12 mouse cellular contexts compared by ENCODE assay signal in the genomic region with DNA sequence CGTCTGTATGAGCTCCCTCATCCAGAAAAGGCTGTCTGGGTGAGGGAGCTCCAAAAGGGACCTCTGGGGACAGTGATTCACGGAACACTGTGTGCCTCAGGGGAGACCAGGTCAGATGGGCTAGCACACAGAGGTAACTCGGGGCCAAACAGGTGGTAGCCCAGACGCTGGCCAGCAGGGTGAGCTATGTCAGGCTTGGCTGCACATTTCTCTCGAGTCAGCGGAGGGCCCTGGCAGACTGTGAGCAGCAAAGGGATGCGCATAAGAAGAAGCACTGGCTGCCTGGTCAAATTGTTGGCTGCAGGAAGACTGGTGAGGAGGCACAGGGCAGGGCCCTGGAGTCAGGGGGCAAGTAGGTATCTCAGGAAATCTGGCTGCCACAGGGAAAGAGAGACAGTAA. TPM values are rescaled to one million over a fixed set of nuclear protein-coding genes. Genes with fewer than 3 reads are reported as not detected.
DNase-seq lines count a peak whose midpoint lies in the region; ATAC-seq and TF ChIP-seq lines count a peak whose summit lies in the region.
"Had no signal": no experiment of that assay in that cellular context is flagged by ENCODE, and none has a peak within 500 bp of the region (broad histone marks: within the 10 kb centered on the region; RNA-seq: fewer than 3 reads in every experiment).

No protein-coding gene starts in this region.

- 20% methylated on average over 7 of the region's 7 CpGs for WGBS in kidney, embryonic 14.5 days
- 18% methylated on average over 7 of the region's 7 CpGs for WGBS in hindbrain, embryonic 12.5 days

- no peak overlapping the region for H3K27ac ChIP-seq in kidney, embryonic 14.5 days (ENCODE audit: low read depth, low read length)
- H3K27ac ChIP-seq in embryonic fibroblast, embryonic 13.5 days (ENCODE audit: insufficient read depth, low read length), result no peak overlapping the region
- H3K27ac ChIP-seq in hindbrain, embryonic 12.5 days, result no peak overlapping the region
- H3K27ac ChIP-seq: embryonic facial prominence, embryonic 12.5 days; heart, embryonic 15.5 days; midbrain, embryonic 12.5 days had no signal

- TF ChIP-seq POLR2A in embryonic fibroblast, embryonic 13.5 days (IDR thresholded peaks at IDR 0.05; ENCODE audit: low read depth, low read length), result peak; percentile 55; the same call in 1 of the 2 replicates

- DNase-seq in kidney, adult 11 months, result peak; percentile 71
- DNase-seq in Muller cell, postnatal 12 days (ENCODE audit: inconsistent ontology term), result peak; percentile 42
- DNase-seq in kidney, postnatal 14 days, result peak; percentile 62
- no peak for DNase-seq in thymus, postnatal 0 days (ENCODE audit: low spot score)
- no peak for DNase-seq in left cerebral cortex, adult 8-10 months (ENCODE audit: low spot score in 2 of 2)

- ATAC-seq in kidney, embryonic 14.5 days (ENCODE audit: low FRiP score, low TSS enrichment), result no peak
- no peak for ATAC-seq in hindbrain, embryonic 12.5 days (ENCODE audit: low FRiP score)

- no peaks in the 10 kb centered on the region for H3K36me3 ChIP-seq in kidney, embryonic 14.5 days (ENCODE audit: control insufficient read depth, insufficient read depth, low read length)
- H3K36me3 ChIP-seq in hindbrain, embryonic 12.5 days, result no peaks in the 10 kb centered on the region
- H3K36me3 ChIP-seq: embryonic facial prominence, embryonic 12.5 days; heart, embryonic 15.5 days; midbrain, embryonic 12.5 days had no signal

- H3K4me2 ChIP-seq in kidney, embryonic 14.5 days (replicated peaks; ENCODE audit: low read depth, low read length), result no peak overlapping the region
- H3K4me2 ChIP-seq in hindbrain, embryonic 12.5 days (replicated peaks), result no peak overlapping the region
- H3K4me2 ChIP-seq: embryonic facial prominence, embryonic 12.5 days; heart, embryonic 15.5 days; liver, embryonic 11.5 days; midbrain, embryonic 12.5 days had no signal

- H3K4me1 ChIP-seq in kidney, embryonic 14.5 days (ENCODE audit: control insufficient read depth, insufficient read depth, low read length), result no peaks in the 10 kb centered on the region
- H3K4me1 ChIP-seq in embryonic fibroblast, embryonic 13.5 days (ENCODE audit: control insufficient read depth, insufficient read depth, low read length), result peaks cover 4% of the 10 kb centered on the region; the same call in 1 of the 2 replicates
- H3K4me1 ChIP-seq in hindbrain, embryonic 12.5 days, result peaks cover 6% of the 10 kb centered on the region

- no peak overlapping the region for H3K4me3 ChIP-seq in kidney, embryonic 14.5 days (ENCODE audit: low read length)
- no peak overlapping the region for H3K4me3 ChIP-seq in embryonic fibroblast, embryonic 13.5 days (ENCODE audit: insufficient read depth, low read length)
- no peak overlapping the region for H3K4me3 ChIP-seq in hindbrain, embryonic 12.5 days
- H3K4me3 ChIP-seq: embryonic facial prominence, embryonic 12.5 days; heart, embryonic 15.5 days; midbrain, embryonic 12.5 days had no signal

- no peaks in the 10 kb centered on the region for H3K9me3 ChIP-seq in kidney, embryonic 14.5 days (ENCODE audit: control insufficient read depth, low read length)
- peaks cover 3% of the 10 kb centered on the region; the same call in 1 of the 2 replicates for H3K9me3 ChIP-seq in hindbrain, embryonic 12.5 days (replicated peaks)
- H3K9me3 ChIP-seq: embryonic facial prominence, embryonic 12.5 days; heart, embryonic 15.5 days had no signal

- peak; percentile 16; the same call in 1 of the 2 replicates for TF ChIP-seq CTCF in embryonic fibroblast, embryonic 13.5 days (IDR thresholded peaks at IDR 0.05; ENCODE audit: borderline replicate concordance, insufficient read depth, low read length)

- H3K27me3 ChIP-seq in kidney, embryonic 14.5 days (ENCODE audit: control insufficient read depth, insufficient read depth, low read length), result peaks cover 6% of the 10 kb centered on the region; the same call in 1 of the 2 replicates
- peaks cover 19% of the 10 kb centered on the region for H3K27me3 ChIP-seq in hindbrain, embryonic 12.5 days

- H3K9ac ChIP-seq in kidney, embryonic 14.5 days (ENCODE audit: low read depth, low read length), result no peak overlapping the region
- H3K9ac ChIP-seq in hindbrain, embryonic 12.5 days, result no peak overlapping the region
- H3K9ac ChIP-seq: embryonic facial prominence, embryonic 12.5 days; heart, embryonic 15.5 days; midbrain, embryonic 12.5 days had no signal

RNA-seq across cellular contexts. Expression of a gene that starts 4.6 kb away (rescaled TPM):
- 0.38 and 1.0 TPM in 2 replicates for polyA plus RNA-seq in kidney, embryonic 14.5 days (2014; fragmentation: Nextera tagmentation; extraction: Ambion mirVana)
- 34.5 and 58.5 TPM in 2 replicates for polyA plus RNA-seq in embryonic fibroblast, embryonic 13.5 days (2011; ENCODE audit: insufficient read length, low read depth, missing spikeins)
- 0.13 and 0.30 TPM in 2 replicates for polyA plus RNA-seq in thymus, postnatal 0 days (2015; fragmentation: Nextera tagmentation; extraction: Ambion mirVana)
- 10 to 100 TPM in 1 of 4 experiments, 1 to 10 TPM in 3; 6.9 to 10.9 (median 8.1) TPM for total RNA-seq in left cerebral cortex, adult 8-10 months (2022)
- polyA plus RNA-seq in hindbrain, embryonic 12.5 days (2016; fragmentation: Nextera tagmentation; extraction: Ambion mirVana), result 1.9 and 2.4 TPM in 2 replicates

RNA-seq across cellular contexts. Expression of a gene that starts 30.1 kb away (rescaled TPM):
- 4.9 and 8.3 TPM in 2 replicates for polyA plus RNA-seq in kidney, embryonic 14.5 days (2014; fragmentation: Nextera tagmentation; extraction: Ambion mirVana)
- polyA plus RNA-seq in embryonic fibroblast, embryonic 13.5 days (2011; ENCODE audit: insufficient read length, low read depth, missing spikeins), result not detected in 2 replicates
- polyA plus RNA-seq in thymus, postnatal 0 days (2015; fragmentation: Nextera tagmentation; extraction: Ambion mirVana), result 15.1 and 15.9 TPM in 2 replicates
- 1 to 10 TPM; 2.0 to 3.9 (median 3.0) TPM for total RNA-seq in left cerebral cortex, adult 8-10 months (2022)
- 5.6 TPM in 2 replicates for polyA plus RNA-seq in hindbrain, embryonic 12.5 days (2016; fragmentation: Nextera tagmentation; extraction: Ambion mirVana)

Comparison
In these comparisons a context has a peak if more than half of its experiments do, and no peak if none do; other contexts are left out.
1. DNase-seq: peak in kidney, adult 11 months (single experiment), Muller cell, postnatal 12 days (single experiment) and kidney, postnatal 14 days (single experiment); none in thymus, postnatal 0 days (single experiment) and left cerebral cortex, adult 8-10 months (0 of 2).
2. RNA of a gene that starts 4.6 kb away (polyA plus RNA-seq): 34.5 to 58.5 TPM in embryonic fibroblast, embryonic 13.5 days; 1.9 to 2.4 TPM in hindbrain, embryonic 12.5 days, 0.38 to 1.0 TPM in kidney, embryonic 14.5 days and 0.13 to 0.30 TPM in thymus, postnatal 0 days; every median in the first group is over 10 times any median in the second.